In the genomic region with DNA sequence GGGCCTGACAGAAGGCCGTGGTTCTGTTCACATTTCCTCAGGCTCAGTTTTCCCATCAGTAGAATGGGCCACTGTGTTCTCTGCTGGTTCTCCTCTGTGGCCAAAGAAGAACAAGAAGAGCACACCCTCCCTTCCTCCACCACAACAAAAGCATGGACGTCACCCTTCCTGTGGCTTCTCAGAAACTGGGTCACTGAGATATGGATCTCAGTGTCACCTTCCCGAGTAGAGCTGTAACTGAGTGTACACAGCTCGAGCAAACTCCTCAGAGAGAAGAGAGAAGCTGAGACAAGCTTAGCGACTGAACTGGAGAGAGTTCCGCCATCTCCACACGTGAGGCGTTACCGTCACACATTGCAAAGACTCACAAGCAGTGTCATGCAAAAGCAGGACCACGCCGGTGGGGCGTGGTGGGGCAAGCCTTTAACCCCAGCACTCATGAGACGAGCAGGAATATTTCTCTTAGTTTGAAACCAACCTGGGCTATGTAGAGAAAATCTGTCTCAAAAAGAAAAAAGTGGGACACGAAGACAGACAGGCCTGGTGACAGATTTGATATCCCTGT, we compare ENCODE assay signal across 20 mouse cellular contexts. TPM values are rescaled to one million over a fixed set of nuclear protein-coding genes. Genes with fewer than 3 reads are reported as not detected.
DNase-seq lines count a peak whose midpoint lies in the region; ATAC-seq and TF ChIP-seq lines count a peak whose summit lies in the region.
"Had no signal": no experiment of that assay in that cellular context is flagged by ENCODE, and none has a peak within 500 bp of the region (broad histone marks: within the 10 kb centered on the region; RNA-seq: fewer than 3 reads in every experiment).

No protein-coding gene starts in this region.

- peak overlapping the region; percentile 63; the same call in 1 of the 2 replicates for H3K27ac ChIP-seq in thymus, adult 2 months (ENCODE audit: control insufficient read depth, insufficient read depth, low read length)
- H3K27ac ChIP-seq in brown adipose tissue, adult 24 weeks (replicated peaks; ENCODE audit: low read depth, low read length), result peak overlapping the region; percentile 7; the same call in 1 of the 2 replicates
- H3K27ac ChIP-seq in stomach, postnatal 0 days (replicated peaks), result no peak overlapping the region
- H3K27ac ChIP-seq: embryonic facial prominence, embryonic 12.5 days; forebrain, embryonic 15.5 days; heart, embryonic 13.5 days; limb, embryonic 12.5 days; liver, embryonic 13.5 days; midbrain, embryonic 12.5 days had no signal

- H3K9ac ChIP-seq in stomach, postnatal 0 days (ENCODE audit: low read length), result no peak overlapping the region
- H3K9ac ChIP-seq: embryonic facial prominence, embryonic 12.5 days; forebrain, embryonic 15.5 days; heart, embryonic 13.5 days; limb, embryonic 12.5 days; liver, embryonic 13.5 days; midbrain, embryonic 12.5 days had no signal

- no peak for TF ChIP-seq CTCF in thymus, adult 2 months (IDR thresholded peaks at IDR 0.05; ENCODE audit: borderline replicate concordance, control insufficient read depth, extremely low read depth, insufficient read depth, low read length, poor library complexity)
- no peak for TF ChIP-seq CTCF in stomach, postnatal 0 days (IDR thresholded peaks at IDR 0.05; ENCODE audit: low read depth)

- no peak overlapping the region for H3K4me3 ChIP-seq in thymus, adult 2 months (ENCODE audit: control insufficient read depth, insufficient read depth, low read length)
- H3K4me3 ChIP-seq in brown adipose tissue, adult 24 weeks (ENCODE audit: insufficient read depth, low read depth, low read length), result no peak overlapping the region
- H3K4me3 ChIP-seq in stomach, postnatal 0 days (ENCODE audit: low read depth, low read length), result no peak overlapping the region
- H3K4me3 ChIP-seq: embryonic facial prominence, embryonic 12.5 days; forebrain, embryonic 15.5 days; heart, embryonic 13.5 days; limb, embryonic 12.5 days; liver, embryonic 13.5 days; midbrain, embryonic 12.5 days had no signal

- H3K27me3 ChIP-seq in thymus, adult 2 months (ENCODE audit: control insufficient read depth, insufficient read depth, low read length), result no peaks in the 10 kb centered on the region
- no peaks in the 10 kb centered on the region for H3K27me3 ChIP-seq in stomach, postnatal 0 days (ENCODE audit: control insufficient read depth, insufficient read depth, low read length)
- H3K27me3 ChIP-seq: CH12.LX; liver, embryonic 13.5 days had no signal

- TF ChIP-seq POLR2A in thymus, adult 2 months (IDR thresholded peaks at IDR 0.05; ENCODE audit: control insufficient read depth, extremely low read depth, insufficient read depth, low read length, poor library complexity), result no peak

- peak; percentile 36; the same call in 1 of the 2 replicates for ATAC-seq in stomach, postnatal 0 days (ENCODE audit: low FRiP score, low TSS enrichment)
- ATAC-seq: forebrain, embryonic 15.5 days had no signal

- no peaks in the 10 kb centered on the region for H3K36me3 ChIP-seq in thymus, adult 2 months (ENCODE audit: control insufficient read depth, insufficient read depth, low read length)
- no peaks in the 10 kb centered on the region for H3K36me3 ChIP-seq in stomach, postnatal 0 days (ENCODE audit: control insufficient read depth, insufficient read depth, low read length)
- H3K36me3 ChIP-seq: embryonic facial prominence, embryonic 12.5 days; forebrain, embryonic 15.5 days; heart, embryonic 13.5 days; limb, embryonic 12.5 days; midbrain, embryonic 12.5 days had no signal

- no peak overlapping the region for H3K4me2 ChIP-seq in stomach, postnatal 0 days (replicated peaks; ENCODE audit: low read depth)
- H3K4me2 ChIP-seq: embryonic facial prominence, embryonic 12.5 days; forebrain, embryonic 15.5 days; heart, embryonic 13.5 days; limb, embryonic 12.5 days; liver, embryonic 13.5 days; midbrain, embryonic 12.5 days had no signal

- no peak for TF ChIP-seq EP300 in stomach, postnatal 0 days (optimal IDR thresholded peaks at IDR 0.05)

- peaks cover 22% of the 10 kb centered on the region for H3K4me1 ChIP-seq in thymus, adult 2 months (replicated peaks; ENCODE audit: control insufficient read depth, insufficient read depth, low read length)
- no peaks in the 10 kb centered on the region; the same call in 1 of the 2 replicates for H3K4me1 ChIP-seq in brown adipose tissue, adult 24 weeks (ENCODE audit: control insufficient read depth, insufficient read depth, insufficient read length, low read length)
- no peaks in the 10 kb centered on the region for H3K4me1 ChIP-seq in stomach, postnatal 0 days (replicated peaks; ENCODE audit: control insufficient read depth, insufficient read depth)
- H3K4me1 ChIP-seq: forebrain, embryonic 15.5 days; heart, embryonic 13.5 days; midbrain, embryonic 12.5 days had no signal

- WGBS in thymus, adult 2 months, result 53% methylated on average over 14 of the region's 14 CpGs
- WGBS in stomach, postnatal 0 days, result 50% methylated on average over 14 of the region's 14 CpGs

- H3K9me3 ChIP-seq in stomach, postnatal 0 days (ENCODE audit: control insufficient read depth, low read length), result no peaks in the 10 kb centered on the region
- H3K9me3 ChIP-seq: forebrain, embryonic 15.5 days had no signal

- DNase-seq in thymus, adult 2 months, result no peak
- DNase-seq in thymus, adult 18-20 months, result no peak
- DNase-seq in CD8-positive naive resting alpha-beta T cell, adult 2 months (ENCODE audit: low read depth in 2 of 2, low spot score in 2 of 2), result peak; percentile 35 to 58
- DNase-seq in stomach, postnatal 0 days (ENCODE audit: low spot score), result no peak
- no peak for DNase-seq in frontal cortex, adult 2 months (ENCODE audit: extremely low spot score in 1 of 2, low spot score in 1 of 2)
- DNase-seq in adrenal gland, postnatal 25 days, result no peak
- DNase-seq: cerebellum, adult 11 months; kidney, adult 8-10 months; kidney, postnatal 36 days; liver, embryonic 13.5 days; lung, postnatal 4 days had no signal

RNA-seq across cellular contexts. Expression of a gene that starts 10.4 kb away (rescaled TPM):
- polyA plus RNA-seq in thymus, adult 2 months (2012; rRNA removed), result 84.3 and 87.2 TPM in 2 replicates
- polyA plus RNA-seq in brown adipose tissue, adult 24 weeks (2012; ENCODE audit: insufficient read depth, insufficient read length, missing spikeins), result 0.71 and 0.79 TPM in 2 replicates
- polyA plus RNA-seq in stomach, postnatal 0 days (2015; fragmentation: Nextera tagmentation; extraction: Ambion mirVana), result 1.0 and 1.5 TPM in 2 replicates
- polyA plus RNA-seq in frontal cortex, adult 2 months (2012; rRNA removed), result 0.94 and 1.1 TPM in 2 replicates
- total RNA-seq in adrenal gland, postnatal 25 days (2021), result 0.85 and 1.4 TPM in 2 replicates

RNA-seq across cellular contexts. Expression of a gene that starts 13.7 kb away (rescaled TPM):
- 9.5 and 10.6 TPM in 2 replicates for polyA plus RNA-seq in thymus, adult 2 months (2012; rRNA removed)
- polyA plus RNA-seq in brown adipose tissue, adult 24 weeks (2012; ENCODE audit: insufficient read depth, insufficient read length, missing spikeins), result not detected in 2 replicates
- polyA plus RNA-seq in stomach, postnatal 0 days (2015; fragmentation: Nextera tagmentation; extraction: Ambion mirVana), result 9.8 and 10.1 TPM in 2 replicates
- 2.9 and 3.7 TPM in 2 replicates for polyA plus RNA-seq in frontal cortex, adult 2 months (2012; rRNA removed)
- 0.61 TPM in 1 of 2 replicates, not detected in the other for total RNA-seq in adrenal gland, postnatal 25 days (2021)

RNA-seq across cellular contexts. Expression of a gene that starts 14.1 kb away (rescaled TPM):
- polyA plus RNA-seq in thymus, adult 2 months (2012; rRNA removed), result 332 and 337 TPM in 2 replicates
- polyA plus RNA-seq in brown adipose tissue, adult 24 weeks (2012; ENCODE audit: insufficient read depth, insufficient read length, missing spikeins), result 13.9 and 17.9 TPM in 2 replicates
- polyA plus RNA-seq in stomach, postnatal 0 days (2015; fragmentation: Nextera tagmentation; extraction: Ambion mirVana), result 37.0 and 38.3 TPM in 2 replicates
- 120 and 134 TPM in 2 replicates for polyA plus RNA-seq in frontal cortex, adult 2 months (2012; rRNA removed)
- 120 and 128 TPM in 2 replicates for total RNA-seq in adrenal gland, postnatal 25 days (2021)

RNA-seq across cellular contexts. Expression of a gene that starts 27.8 kb away (rescaled TPM):
- polyA plus RNA-seq in thymus, adult 2 months (2012; rRNA removed), result 4.3 and 5.1 TPM in 2 replicates
- 0.63 TPM in 1 of 2 replicates, not detected in the other for polyA plus RNA-seq in brown adipose tissue, adult 24 weeks (2012; ENCODE audit: insufficient read depth, insufficient read length, missing spikeins)
- 0.62 TPM in 2 replicates for polyA plus RNA-seq in stomach, postnatal 0 days (2015; fragmentation: Nextera tagmentation; extraction: Ambion mirVana)
- polyA plus RNA-seq in frontal cortex, adult 2 months (2012; rRNA removed), result 345 and 388 TPM in 2 replicates
- total RNA-seq in adrenal gland, postnatal 25 days (2021), result 0.43 and 1.2 TPM in 2 replicates
- total RNA-seq: granulocyte monocyte progenitor cell, adult 5-6 weeks; neutrophil, adult 5-6 weeks had no signal

RNA-seq across cellular contexts. Expression of a gene that starts 34.7 kb away (rescaled TPM):
- polyA plus RNA-seq in thymus, adult 2 months (2012; rRNA removed), result 73.1 and 81.0 TPM in 2 replicates
- polyA plus RNA-seq in brown adipose tissue, adult 24 weeks (2012; ENCODE audit: insufficient read depth, insufficient read length, missing spikeins), result 34.1 and 41.1 TPM in 2 replicates
- polyA plus RNA-seq in stomach, postnatal 0 days (2015; fragmentation: Nextera tagmentation; extraction: Ambion mirVana), result 62.5 and 70.7 TPM in 2 replicates
- polyA plus RNA-seq in frontal cortex, adult 2 months (2012; rRNA removed), result 147 and 150 TPM in 2 replicates
- 76.8 and 77.9 TPM in 2 replicates for total RNA-seq in adrenal gland, postnatal 25 days (2021)

Comparison
In these comparisons a context has a peak if more than half of its experiments do, and no peak if none do; other contexts are left out.
1. DNase-seq: peak in CD8-positive naive resting alpha-beta T cell, adult 2 months (2 of 2); none in thymus, adult 2 months (single experiment), thymus, adult 18-20 months (0 of 2), stomach, postnatal 0 days (single experiment), frontal cortex, adult 2 months (0 of 2) and adrenal gland, postnatal 25 days (single experiment).
2. RNA of a gene that starts 10.4 kb away (polyA plus RNA-seq): 84.3 to 87.2 TPM in thymus, adult 2 months; 1.0 to 1.5 TPM in stomach, postnatal 0 days, 0.94 to 1.1 TPM in frontal cortex, adult 2 months and 0.71 to 0.79 TPM in brown adipose tissue, adult 24 weeks; every median in the first group is over 10 times any median in the second.